Mouse (Mus musculus): ENCODE data around the gene Tcf7l2. TPM values are rescaled to one million over a fixed set of nuclear protein-coding genes. Genes with fewer than 3 reads are reported as not detected.

Gene Tcf7l2
- polyA plus RNA-seq, 1 experiment from 2014 or later = 48.2 TPM

- no peaks in the 10 kb centered on the region for H3K36me3 ChIP-seq
- no peaks in the 10 kb centered on the region; the same call in 1 of the 2 replicates for H3K27me3 ChIP-seq
- peaks cover 10% of the 10 kb centered on the region for H3K4me1 ChIP-seq (replicated peaks)
- H3K9ac ChIP-seq = no peak overlapping the region
- H3K27ac ChIP-seq = no peak overlapping the region
- no peak overlapping the region for H3K4me2 ChIP-seq
- WGBS = 64% methylated on average over 3 of the region's 3 CpGs
- H3K9me3 ChIP-seq (replicated peaks) = peaks cover 5% of the 10 kb centered on the region; the same call in 1 of the 2 replicates
- ATAC-seq (replicated peaks; ENCODE audit: insufficient number of reproducible peaks, insufficient read depth, low FRiP score, low read depth) = no peak
- H3K4me3 ChIP-seq = no peak overlapping the region
Observed at GRCm38 (mm10) chr19:55955126-55955525, 213.5 kb downstream of the Tcf7l2 start.

GRCm38 (mm10) chr19:55956745-55957144 lies 215.1 kb downstream of the Tcf7l2 start:
- Histone ChIP-seq H3K4me1 (replicated peaks) (peaks cover 10% of the 10 kb centered on the region), H3K27me3 (no peaks in the 10 kb centered on the region; the same call in 1 of the 2 replicates), H3K9ac (no peak overlapping the region), H3K4me3 (no peak overlapping the region), H3K4me2 (no peak overlapping the region), H3K36me3 (no peaks in the 10 kb centered on the region), H3K27ac (no peak overlapping the region), H3K9me3 (replicated peaks) (peaks cover 5% of the 10 kb centered on the region; the same call in 1 of the 2 replicates)
- no peak for ATAC-seq (replicated peaks; ENCODE audit: insufficient number of reproducible peaks, insufficient read depth, low FRiP score, low read depth)
- WGBS = 81% methylated on average over 6 of the region's 6 CpGs

- no peak overlapping the region for H3K4me2 ChIP-seq
- H3K4me3 ChIP-seq = no peak overlapping the region
- 96% methylated on average over 3 of the region's 3 CpGs for WGBS
- no peaks in the 10 kb centered on the region for H3K27me3 ChIP-seq
- H3K4me1 ChIP-seq (replicated peaks) = no peaks in the 10 kb centered on the region
- H3K9ac ChIP-seq = no peak overlapping the region
- H3K27ac ChIP-seq = no peak overlapping the region
- peaks cover 2% of the 10 kb centered on the region; the same call in 1 of the 2 replicates for H3K9me3 ChIP-seq (replicated peaks)
- ATAC-seq (replicated peaks; ENCODE audit: insufficient number of reproducible peaks, insufficient read depth, low FRiP score, low read depth) = no peak
- H3K36me3 ChIP-seq = no peaks in the 10 kb centered on the region
Observed at GRCm38 (mm10) chr19:55964421-55964820, 222.8 kb downstream of the Tcf7l2 start.

GRCm38 (mm10) chr19:55966066-55966465 lies 224.4 kb downstream of the Tcf7l2 start:
- Histone ChIP-seq H3K9ac (no peak overlapping the region), H3K27me3 (no peaks in the 10 kb centered on the region), H3K4me2 (no peak overlapping the region), H3K9me3 (replicated peaks) (no peaks in the 10 kb centered on the region), H3K27ac (no peak overlapping the region), H3K4me3 (no peak overlapping the region), H3K36me3 (no peaks in the 10 kb centered on the region), H3K4me1 (replicated peaks) (no peaks in the 10 kb centered on the region)
- 22% methylated on average over 7 of the region's 7 CpGs for WGBS
- no peak for ATAC-seq (replicated peaks; ENCODE audit: insufficient number of reproducible peaks, insufficient read depth, low FRiP score, low read depth)

GRCm38 (mm10) chr19:55969929-55970531 lies 228.4 kb downstream of the Tcf7l2 start:
- H3K9me3 ChIP-seq (replicated peaks) = no peaks in the 10 kb centered on the region
- WGBS = 37% methylated on average over 14 of the region's 14 CpGs
- H3K4me2 ChIP-seq = no peak overlapping the region
- no peaks in the 10 kb centered on the region for H3K4me1 ChIP-seq (replicated peaks)
- H3K4me3 ChIP-seq = no peak overlapping the region
- no peaks in the 10 kb centered on the region for H3K36me3 ChIP-seq
- no peak for ATAC-seq (replicated peaks; ENCODE audit: insufficient number of reproducible peaks, insufficient read depth, low FRiP score, low read depth)
- no peaks in the 10 kb centered on the region for H3K27me3 ChIP-seq
- H3K27ac ChIP-seq = no peak overlapping the region
- H3K9ac ChIP-seq = no peak overlapping the region

GRCm38 (mm10) chr19:55976073-55976472 lies 234.5 kb downstream of the Tcf7l2 start:
- Histone ChIP-seq H3K27me3 (no peaks in the 10 kb centered on the region), H3K4me2 (no peak overlapping the region), H3K4me1 (replicated peaks) (no peaks in the 10 kb centered on the region), H3K36me3 (no peaks in the 10 kb centered on the region), H3K9ac (no peak overlapping the region), H3K9me3 (replicated peaks) (no peaks in the 10 kb centered on the region), H3K27ac (no peak overlapping the region), H3K4me3 (no peak overlapping the region)
- WGBS = 87% methylated on average over 9 of the region's 9 CpGs
- ATAC-seq (replicated peaks; ENCODE audit: insufficient number of reproducible peaks, insufficient read depth, low FRiP score, low read depth) = no peak

All from heart, embryonic 15.5 days (tissue).